17 mouse cellular contexts compared by ENCODE assay signal in genomic region chr10:84186466-84186865, GRCm38 (mm10).
"Had no signal": no experiment of that assay in that cellular context is flagged by ENCODE, and none has a peak within 500 bp of the region (broad histone marks: within the 10 kb centered on the region; RNA-seq: fewer than 3 reads in every experiment).

No protein-coding gene starts in this region.

- H3K36me3 ChIP-seq: lung, embryonic 15.5 days; midbrain, embryonic 13.5 days; midbrain, embryonic 15.5 days; neural tube, embryonic 12.5 days; stomach, embryonic 15.5 days had no signal

- DNase-seq: liver, postnatal 0 days; lung, adult 2 months; lung, postnatal 14 days; lung, postnatal 36 days; right cerebral cortex, postnatal 14 days; thymus, adult 2 months; thymus, postnatal 25 days; thymus, postnatal 4 days had no signal

- H3K27me3 ChIP-seq: lung, embryonic 15.5 days; megakaryocyte, embryonic 14.5 days; midbrain, embryonic 13.5 days; midbrain, embryonic 15.5 days; neural tube, embryonic 12.5 days; stomach, embryonic 15.5 days had no signal

- H3K4me2 ChIP-seq: lung, embryonic 15.5 days; midbrain, embryonic 13.5 days; midbrain, embryonic 15.5 days; neural tube, embryonic 12.5 days; stomach, embryonic 15.5 days had no signal

- H3K27ac ChIP-seq: lung, embryonic 15.5 days; macrophage; midbrain, embryonic 13.5 days; midbrain, embryonic 15.5 days; neural tube, embryonic 12.5 days; stomach, embryonic 15.5 days; stomach, postnatal 0 days had no signal

- H3K4me1 ChIP-seq: megakaryocyte, embryonic 14.5 days; midbrain, embryonic 13.5 days; midbrain, embryonic 15.5 days; neural tube, embryonic 12.5 days; stomach, embryonic 15.5 days had no signal

- H3K4me3 ChIP-seq: lung, embryonic 15.5 days; megakaryocyte, embryonic 14.5 days; midbrain, embryonic 13.5 days; midbrain, embryonic 15.5 days; neural tube, embryonic 12.5 days; stomach, embryonic 15.5 days had no signal

- H3K9ac ChIP-seq: liver, postnatal 0 days; lung, embryonic 15.5 days; midbrain, embryonic 13.5 days; midbrain, embryonic 15.5 days; neural tube, embryonic 12.5 days; stomach, embryonic 15.5 days had no signal

- H3K9me3 ChIP-seq: lung, embryonic 15.5 days; midbrain, embryonic 13.5 days; midbrain, embryonic 15.5 days; neural tube, embryonic 12.5 days; stomach, embryonic 15.5 days had no signal

- ATAC-seq: liver, postnatal 0 days; lung, postnatal 0 days; midbrain, embryonic 13.5 days; midbrain, embryonic 15.5 days had no signal
